Mouse (Mus musculus): ENCODE data around the gene Sync.

DNA sequence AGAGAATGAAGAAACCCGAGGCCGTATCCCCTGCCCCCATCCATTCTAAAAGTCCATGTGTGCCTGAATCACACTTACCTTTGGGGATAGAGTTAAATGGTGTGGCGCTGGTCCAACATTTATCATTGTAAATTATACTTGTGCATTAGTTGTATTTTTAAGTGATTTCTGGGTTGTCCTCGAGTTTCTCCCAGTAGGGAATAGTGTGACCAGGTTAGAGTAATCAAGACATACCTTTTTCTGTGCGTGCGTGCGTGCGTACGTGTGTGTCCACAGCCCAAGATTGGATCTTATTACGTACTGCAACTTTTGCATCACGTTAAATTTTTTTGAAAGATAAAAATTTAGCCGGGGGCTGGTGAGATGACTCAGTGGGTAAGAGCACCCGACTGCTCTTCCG, 48.9 kb downstream of the Sync start:
- TF ChIP-seq CTCF (conservative IDR thresholded peaks at IDR 0.05; ENCODE audit: insufficient read depth, insufficient read length, low read depth, low read length): no peak
- TF ChIP-seq POLR2A (IDR thresholded peaks at IDR 0.05; ENCODE audit: low read depth, low read length): no peak
